Mouse (Mus musculus) olfactory bulb, adult 2 months (tissue): ENCODE data around the gene Dpf3.

Experiments
- CTCF ChIP-seq: fragments of 200-500 bp; IDR thresholded peaks from 2 replicates; pipeline ENCODE4 v1.5.1; 2012; ENCODE audit warnings: low read depth, mild to moderate bottlenecking, low read length, moderate library complexity; ENCODE audit not compliant: insufficient read depth
- POLR2A ChIP-seq: fragments of 200-500 bp; IDR thresholded peaks from 2 replicates; pipeline ENCODE4 v1.6.1; 2012; ENCODE audit warnings: mild to moderate bottlenecking, low read depth, low read length, moderate library complexity; ENCODE audit not compliant: insufficient read depth

DNA sequence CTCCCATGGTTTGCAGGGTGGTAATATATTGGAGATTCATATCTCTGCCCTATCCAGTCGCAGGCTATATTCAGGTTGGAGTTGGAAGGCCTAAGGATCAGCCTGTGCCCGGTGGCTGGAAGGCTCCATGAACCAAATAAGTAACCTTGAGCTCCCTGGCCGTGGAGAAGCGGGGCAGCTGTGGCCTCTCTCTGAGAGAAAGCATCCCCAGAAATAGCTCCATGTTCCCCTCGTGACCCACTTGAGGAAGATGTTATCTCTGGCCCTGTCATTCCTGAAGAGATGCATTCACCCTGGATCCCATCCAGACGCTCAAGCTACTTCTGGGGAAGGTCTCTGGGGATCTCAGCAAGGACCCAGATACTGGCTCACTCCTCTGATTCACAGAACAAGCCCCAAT lies 134.9 kb downstream of the Dpf3 start:
- TF ChIP-seq CTCF, result no peak
- TF ChIP-seq POLR2A, result no peak
